Mouse (Mus musculus) urinary bladder, postnatal 25 days (tissue): Measurements from ENCODE around the gene Polr2e.

ENCODE experiments used
- DNase-seq: peaks from one replicate; pipeline ENCODE4 v3.0.0; 2022; ENCODE audit warnings: low spot score

The Polr2e gene

DNA sequence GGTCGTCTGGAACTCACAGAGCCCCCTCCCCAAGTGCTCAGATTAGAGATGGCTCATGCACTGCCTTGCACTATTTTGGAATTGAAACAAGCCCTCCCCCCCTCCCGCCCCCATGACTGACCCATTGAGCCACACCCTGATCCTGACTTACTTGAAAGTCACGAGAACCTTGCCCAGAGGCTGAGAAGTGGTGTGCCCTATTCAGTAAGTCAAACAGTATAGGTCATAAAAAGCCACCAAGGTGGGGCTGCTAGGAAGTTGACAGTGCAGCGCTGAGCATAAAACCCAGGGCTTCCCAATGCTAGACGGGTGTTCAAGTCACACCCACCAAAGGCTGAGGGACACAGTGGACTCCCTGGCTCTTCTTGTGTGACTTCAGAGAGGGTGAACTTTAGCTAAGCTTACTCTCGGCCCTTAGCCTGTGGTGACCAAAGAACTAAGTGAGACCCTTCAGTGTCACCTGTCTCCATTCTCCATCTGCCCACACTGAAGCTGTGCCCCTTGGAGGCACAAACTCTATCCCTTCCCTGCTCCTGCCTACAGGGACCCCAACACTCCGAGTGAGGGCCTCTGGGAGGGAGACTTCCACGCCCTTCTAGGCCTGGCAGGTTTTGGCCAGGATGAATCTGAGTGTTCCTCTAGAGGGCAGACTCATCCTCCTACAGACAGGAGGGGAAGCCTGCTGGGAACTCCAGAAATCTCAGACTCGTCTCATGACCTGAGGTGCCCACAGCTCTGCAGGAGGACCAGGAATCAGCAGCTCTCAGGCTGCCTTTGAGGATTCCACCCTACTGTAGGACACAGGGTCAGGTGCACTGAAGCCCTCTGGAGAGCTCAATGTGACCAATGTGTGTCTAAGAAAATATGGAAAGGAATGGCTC is 5.8 kb downstream of the Polr2e start:
- peak; percentile 39 for DNase-seq

GRCm38 (mm10) chr10:80032799-80033480 is 6.7 kb downstream of the Polr2e start:
- DNase-seq: peak; percentile 75

DNA sequence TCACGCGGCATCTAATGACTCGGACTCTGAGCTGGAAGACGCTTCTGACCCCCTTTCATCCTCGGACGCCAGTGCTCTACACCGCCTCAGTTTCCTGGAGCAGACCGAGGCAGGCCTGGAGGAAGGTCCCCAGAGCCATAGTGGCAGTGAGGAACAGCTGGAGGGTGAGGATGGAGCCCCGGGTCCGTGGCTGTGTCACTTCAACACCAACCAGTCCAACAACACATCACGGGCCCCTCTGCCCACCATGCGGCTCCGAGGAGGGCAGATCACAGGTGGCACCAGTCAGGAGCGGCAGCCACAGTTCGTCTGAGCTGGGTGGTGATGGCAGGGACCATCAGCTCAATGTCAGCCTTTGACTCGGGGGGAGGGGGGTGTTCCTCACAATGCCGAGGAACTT is 8.9 kb downstream of the Polr2e start:
- no peak for DNase-seq

DNA sequence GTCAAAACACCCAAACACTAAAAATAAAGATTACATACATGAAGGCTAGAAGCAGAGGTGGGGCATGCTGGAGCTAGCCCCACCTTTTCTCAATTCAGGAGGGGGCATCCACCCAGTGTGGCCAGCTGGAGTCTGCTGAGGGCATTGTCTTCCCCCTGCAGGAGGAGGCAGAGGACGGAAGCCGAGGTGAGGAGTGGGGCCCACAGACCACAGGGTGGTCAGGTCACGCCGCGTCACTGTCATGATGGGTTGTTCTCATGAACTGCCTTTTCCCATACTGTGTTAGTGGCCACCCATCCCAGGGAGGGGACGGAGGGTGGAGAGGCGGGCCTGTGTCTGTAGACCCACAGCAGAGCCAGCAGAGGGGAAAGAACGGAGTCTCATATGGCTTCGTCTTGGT is 9.4 kb downstream of the Polr2e start:
- DNase-seq: no peak

DNA sequence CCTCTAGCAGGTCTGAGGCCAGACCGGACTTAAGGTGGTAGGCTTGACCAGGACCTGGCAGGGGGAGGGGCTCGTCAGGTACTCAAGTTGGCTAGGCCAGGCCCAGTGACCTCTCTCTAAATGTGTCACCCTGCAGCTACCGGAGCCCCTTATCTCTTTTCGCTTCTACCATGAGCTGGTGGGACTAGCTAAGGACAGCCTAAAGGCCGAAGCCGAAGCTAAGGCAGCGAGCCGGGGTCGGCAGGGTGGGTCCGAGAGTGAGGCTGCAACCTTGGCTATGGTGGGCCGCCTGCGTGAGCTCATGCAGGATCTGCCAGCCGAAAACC is 11.1 kb downstream of the Polr2e start:
- no peak for DNase-seq

- DNase-seq: no peak
Observed at GRCm38 (mm10) chr10:80027681-80028520, 11.7 kb downstream of the Polr2e start.

GRCm38 (mm10) chr10:80025889-80026288 is 13.7 kb downstream of the Polr2e start:
- DNase-seq: no peak

- no peak for DNase-seq
Observed at GRCm38 (mm10) chr10:80025463-80025862, 14.1 kb downstream of the Polr2e start.

DNA sequence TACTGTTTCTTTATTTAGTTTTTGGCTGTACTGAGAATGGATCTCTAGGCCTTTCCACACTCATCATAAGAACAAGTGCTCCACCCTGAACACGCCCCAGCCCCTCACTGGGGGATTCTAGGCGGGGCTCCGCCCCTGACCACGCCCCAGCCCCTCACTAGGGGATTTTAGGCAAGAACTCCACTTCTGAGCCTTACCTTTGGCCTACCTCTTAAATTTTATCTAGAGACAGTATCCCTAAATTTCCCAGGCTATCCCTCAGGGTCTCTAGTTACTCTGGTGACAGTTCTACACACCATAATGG is 14.6 kb downstream of the Polr2e start:
- DNase-seq: no peak

GRCm38 (mm10) chr10:80024229-80025043 is 15.2 kb downstream of the Polr2e start:
- no peak for DNase-seq

DNA sequence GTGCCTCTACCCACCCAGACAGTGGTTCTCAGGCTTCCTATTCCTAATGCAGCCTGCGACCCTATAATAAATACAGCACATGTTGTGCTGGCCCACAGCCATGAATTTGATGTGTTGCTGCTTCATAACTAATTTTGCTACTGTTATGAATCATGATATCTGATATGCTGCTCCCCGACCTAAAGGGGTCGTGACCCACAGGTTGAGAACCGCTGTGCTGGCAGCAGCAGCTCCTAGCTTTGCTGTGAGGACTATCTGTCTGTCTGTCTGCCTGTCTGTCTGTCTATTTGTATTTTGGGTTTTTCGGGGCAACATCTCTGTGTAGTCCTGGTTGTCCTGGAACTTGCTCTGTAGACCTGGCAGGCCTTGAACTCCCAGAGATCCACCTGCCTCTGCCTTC is 15.8 kb downstream of the Polr2e start:
- DNase-seq: no peak

- no peak for DNase-seq
Observed at GRCm38 (mm10) chr10:80022806-80023205, 16.8 kb downstream of the Polr2e start.

DNA sequence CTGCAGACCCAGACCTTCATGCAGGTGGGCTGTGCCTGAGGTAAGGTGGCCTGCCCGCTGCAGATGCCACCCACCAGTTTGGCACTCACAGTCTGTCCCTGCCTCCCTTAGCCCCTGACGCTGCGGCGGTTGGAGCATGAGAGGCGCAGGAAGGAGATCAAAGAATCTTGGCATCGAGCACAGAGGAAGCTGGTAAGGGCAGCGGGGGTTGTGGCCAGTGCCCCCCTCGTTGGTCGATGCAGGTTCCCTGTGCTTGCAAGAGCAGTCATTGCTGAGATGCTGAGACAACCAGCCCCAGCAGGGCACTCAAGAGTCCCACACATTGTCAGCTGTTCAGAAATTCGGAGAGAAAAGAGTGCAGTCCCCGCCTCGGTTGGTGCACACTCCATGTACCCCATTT is 17.4 kb downstream of the Polr2e start:
- no peak for DNase-seq

DNA sequence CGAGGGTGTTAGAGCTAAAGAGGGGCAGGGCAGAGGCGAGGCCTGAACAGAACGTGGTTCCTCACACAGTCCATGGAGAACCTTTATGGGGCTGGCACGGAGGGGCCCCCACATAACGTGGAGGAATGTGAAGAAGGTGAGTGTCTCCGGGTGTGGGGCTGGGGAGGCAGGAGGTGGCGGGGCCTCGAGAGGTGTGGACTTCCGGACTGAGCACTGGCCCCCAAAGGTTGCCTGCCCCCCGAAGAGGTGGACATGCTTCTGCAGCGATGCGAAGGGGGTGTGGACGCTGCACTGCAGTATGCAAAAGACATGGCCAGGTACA is 18.3 kb downstream of the Polr2e start:
- no peak for DNase-seq

- DNase-seq: no peak
Observed at GRCm38 (mm10) chr10:80020603-80021319, 18.8 kb downstream of the Polr2e start.

- no peak for DNase-seq
Observed at GRCm38 (mm10) chr10:80020191-80020590, 19.4 kb downstream of the Polr2e start.

GRCm38 (mm10) chr10:80019471-80020131 is 20.0 kb downstream of the Polr2e start:
- DNase-seq: no peak

DNA sequence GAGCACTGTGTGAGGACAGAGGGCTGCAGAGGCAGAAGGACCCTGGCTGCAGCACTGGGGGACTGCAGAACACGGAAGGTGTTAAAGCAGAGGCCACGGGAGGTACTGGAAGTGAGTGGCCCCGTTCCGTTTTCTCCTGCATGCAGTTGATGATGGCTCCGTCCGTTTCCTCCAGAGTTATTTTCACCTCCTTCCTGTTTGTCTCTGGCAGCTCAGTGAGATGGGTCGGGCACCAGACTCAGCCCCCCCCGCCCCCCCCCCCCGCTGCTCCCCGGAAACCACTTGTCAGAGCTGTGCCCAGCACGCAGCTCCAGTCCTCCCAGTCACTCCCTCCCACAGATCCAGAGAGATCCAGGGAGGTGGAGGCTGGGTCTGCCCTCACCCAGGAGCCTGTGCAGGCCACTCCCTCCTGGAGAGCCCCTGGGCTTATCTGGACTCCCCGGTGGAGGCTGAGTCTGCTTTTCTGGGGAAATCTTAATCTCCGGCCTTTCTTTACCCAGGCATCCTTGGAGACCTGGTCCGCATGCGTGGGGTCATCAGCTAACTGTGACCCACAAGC is 20.8 kb downstream of the Polr2e start:
- DNase-seq: no peak

DNA sequence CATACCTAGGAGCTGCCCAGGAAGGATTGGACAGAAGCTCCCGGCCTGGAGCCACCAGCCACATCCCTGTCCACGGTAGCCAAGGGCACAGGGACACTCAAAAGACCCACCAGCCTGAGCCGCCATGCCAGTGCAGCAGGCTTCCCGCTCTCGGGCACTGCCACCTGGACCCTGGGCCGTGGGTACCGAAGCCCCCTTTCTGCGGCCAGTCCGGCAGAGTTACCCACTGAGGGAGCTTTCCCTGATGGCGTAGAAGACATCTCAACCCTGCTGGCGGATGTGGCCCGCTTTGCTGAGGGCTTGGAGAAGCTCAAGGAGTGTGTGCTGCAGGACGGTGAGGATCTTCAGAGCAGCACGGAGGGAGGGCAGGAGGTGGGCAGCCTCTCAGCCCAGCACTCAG is 21.8 kb downstream of the Polr2e start:
- no peak for DNase-seq

- no peak for DNase-seq
Observed at GRCm38 (mm10) chr10:80017361-80017760, 22.2 kb downstream of the Polr2e start.

- no peak for DNase-seq
Observed at GRCm38 (mm10) chr10:80016931-80017330, 22.7 kb downstream of the Polr2e start.
